Mouse (Mus musculus) C2C12 (cell line): Measurements from ENCODE around the gene Phactr1. TPM values are rescaled to one million over a fixed set of nuclear protein-coding genes. Genes with fewer than 3 reads are reported as not detected.

Source experiments
- H3K27me3 ChIP-seq: one replicate; pipeline ENCODE4 v1.6.1; 2011; ENCODE audit not compliant: control insufficient read depth, insufficient read depth, insufficient read length
- H3K36me3 ChIP-seq: one replicate; pipeline ENCODE4 v1.6.1; 2011; ENCODE audit not compliant: control insufficient read depth, insufficient read depth
- H3K4me3 ChIP-seq: one replicate; pipeline ENCODE4 v1.5.1; 2011; ENCODE audit warnings: mild to moderate bottlenecking, control low read depth; ENCODE audit not compliant: poor library complexity, insufficient read depth, severe bottlenecking
- H3K79me2 ChIP-seq: one replicate; pipeline ENCODE4 v1.6.1; 2011; ENCODE audit not compliant: control insufficient read depth, insufficient read depth
- H3K79me3 ChIP-seq: one replicate; pipeline ENCODE4 v1.6.1; 2011; ENCODE audit warnings: low read depth, control low read depth
- H3ac ChIP-seq: one replicate; pipeline ENCODE3; 2011; ENCODE audit warnings: low read depth; ENCODE audit not compliant: control insufficient read depth, insufficient read length
- CEBPB ChIP-seq: IDR thresholded peaks from one replicate; pipeline ENCODE4 v1.6.1; 2011; ENCODE audit warnings: low read depth, mild to moderate bottlenecking, control low read depth, moderate library complexity
- CTCF ChIP-seq: IDR thresholded peaks from one replicate; pipeline ENCODE4 v1.5.1; 2011; ENCODE audit not compliant: control insufficient read depth, insufficient read depth, insufficient read length
- FOSL1 ChIP-seq: IDR thresholded peaks from one replicate; pipeline ENCODE4 v1.8.0; 2011; ENCODE audit warnings: mild to moderate bottlenecking, low read length; ENCODE audit not compliant: poor library complexity, insufficient read depth, severe bottlenecking
- MAX ChIP-seq: IDR thresholded peaks from one replicate; pipeline ENCODE4 v1.6.1; 2011; ENCODE audit warnings: mild to moderate bottlenecking, control low read depth
- MYOD1 ChIP-seq: IDR thresholded peaks from one replicate; pipeline ENCODE4 v1.6.1; 2011; ENCODE audit warnings: low read depth; ENCODE audit not compliant: control insufficient read depth, insufficient read length
- MYOG ChIP-seq: IDR thresholded peaks from one replicate; pipeline ENCODE4 v1.6.1; 2011; ENCODE audit not compliant: control insufficient read depth, insufficient read length; ENCODE audit errors: extremely low read depth
- USF1 ChIP-seq: IDR thresholded peaks from one replicate; pipeline ENCODE4 v1.6.1; 2011; ENCODE audit warnings: low read depth, mild to moderate bottlenecking, control low read depth, moderate library complexity
- polyA plus RNA-seq: library from polyadenylated mRNA; unstranded; fragments of >200 nt; fragmentation: generic; extraction: Trizol; gene quantifications from one replicate; pipeline ENCODE4 v1.2.1, GENCODE M21; 2012; ENCODE audit warnings: missing spikeins

Gene Phactr1
- polyA plus RNA-seq, 1 experiment = 0.05 TPM

GRCm38 (mm10) chr13:43112707-43113106 lies 432.3 kb downstream of the Phactr1 start:
- H3K27me3 ChIP-seq = peaks cover 18% of the 10 kb centered on the region
- no peak for TF ChIP-seq MYOD1
- TF ChIP-seq CEBPB = no peak
- no peak for TF ChIP-seq MYOG
- TF ChIP-seq MAX = no peak
- no peak for TF ChIP-seq FOSL1
- no peak for TF ChIP-seq CTCF
- TF ChIP-seq USF1 = no peak
- H3K79me2 ChIP-seq = no peaks in the 10 kb centered on the region
- H3ac ChIP-seq = no peak overlapping the region
- no peaks in the 10 kb centered on the region for H3K36me3 ChIP-seq
- no peak overlapping the region for H3K4me3 ChIP-seq
- no peaks in the 10 kb centered on the region for H3K79me3 ChIP-seq

GRCm38 (mm10) chr13:43113141-43113540 lies 432.7 kb downstream of the Phactr1 start:
- Histone ChIP-seq H3ac (no peak overlapping the region), H3K4me3 (no peak overlapping the region), H3K79me3 (no peaks in the 10 kb centered on the region), H3K27me3 (peaks cover 22% of the 10 kb centered on the region), H3K79me2 (no peaks in the 10 kb centered on the region), H3K36me3 (no peaks in the 10 kb centered on the region)
- no peak for TF ChIP-seq FOSL1
- TF ChIP-seq MAX = no peak
- TF ChIP-seq USF1 = no peak
- no peak for TF ChIP-seq CEBPB
- no peak for TF ChIP-seq MYOG
- no peak for TF ChIP-seq CTCF
- no peak for TF ChIP-seq MYOD1

DNA sequence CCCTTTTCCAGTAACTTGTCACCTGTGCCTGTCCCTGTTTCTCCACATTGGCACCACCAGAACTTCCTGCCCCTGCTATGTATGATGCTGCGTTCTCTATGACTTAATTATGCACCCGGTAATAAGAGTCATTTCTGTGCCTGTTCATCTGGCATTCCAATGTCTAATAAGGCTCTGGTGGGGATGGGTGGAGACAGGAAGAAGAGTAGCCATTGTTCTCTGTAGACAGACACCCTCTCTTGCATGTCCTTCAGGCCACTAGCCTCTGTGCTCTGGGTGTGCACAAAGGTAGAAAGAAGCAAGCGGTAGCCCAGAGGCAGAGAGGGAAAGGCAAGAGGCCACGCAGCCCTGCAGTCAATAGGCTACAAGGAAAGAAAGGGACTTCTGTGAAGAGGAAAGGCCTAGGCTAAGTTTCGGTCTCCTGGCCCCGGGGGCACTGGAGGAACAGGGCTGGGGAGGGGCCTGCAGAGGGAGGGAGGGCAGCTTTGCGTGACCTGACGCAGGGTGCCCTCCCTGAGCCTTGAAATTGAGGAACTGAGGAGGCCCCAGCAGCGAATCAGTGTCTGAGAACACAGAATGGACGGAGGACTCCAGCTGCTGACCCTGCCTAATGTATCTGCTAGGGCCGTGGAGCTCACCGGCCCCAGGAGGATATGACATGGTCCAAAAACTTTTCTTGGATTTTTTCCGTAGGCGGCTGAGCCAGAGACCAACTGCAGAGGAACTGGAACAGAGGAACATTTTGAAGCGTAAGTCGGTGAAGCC lies 442.1 kb downstream of the Phactr1 start:
- Histone ChIP-seq H3K79me3 (no peaks in the 10 kb centered on the region), H3ac (no peak overlapping the region), H3K27me3 (peaks cover 11% of the 10 kb centered on the region), H3K79me2 (no peaks in the 10 kb centered on the region), H3K36me3 (no peaks in the 10 kb centered on the region), H3K4me3 (no peak overlapping the region)
- no peak for TF ChIP-seq USF1
- no peak for TF ChIP-seq MAX
- no peak for TF ChIP-seq FOSL1
- no peak for TF ChIP-seq MYOG
- TF ChIP-seq CTCF = no peak
- no peak for TF ChIP-seq MYOD1
- TF ChIP-seq CEBPB = no peak

GRCm38 (mm10) chr13:43123895-43124682 lies 443.7 kb downstream of the Phactr1 start:
- TF ChIP-seq MYOG = no peak
- no peak for TF ChIP-seq USF1
- TF ChIP-seq CTCF = no peak
- TF ChIP-seq FOSL1 = no peak
- no peak for TF ChIP-seq MAX
- TF ChIP-seq CEBPB = no peak
- no peak for TF ChIP-seq MYOD1
- Histone ChIP-seq H3K79me2 (no peaks in the 10 kb centered on the region), H3K4me3 (no peak overlapping the region), H3K79me3 (no peaks in the 10 kb centered on the region), H3K27me3 (peaks cover 6% of the 10 kb centered on the region), H3K36me3 (no peaks in the 10 kb centered on the region), H3ac (no peak overlapping the region)

- H3K79me3 ChIP-seq = no peaks in the 10 kb centered on the region
- no peak overlapping the region for H3ac ChIP-seq
- H3K27me3 ChIP-seq = peaks cover 9% of the 10 kb centered on the region
- TF ChIP-seq MAX (no peak), USF1 (no peak), CEBPB (no peak), MYOG (no peak), CTCF (no peak), MYOD1 (no peak), FOSL1 (no peak)
- H3K4me3 ChIP-seq = no peak overlapping the region
- H3K36me3 ChIP-seq = no peaks in the 10 kb centered on the region
- H3K79me2 ChIP-seq = no peaks in the 10 kb centered on the region
Measured at GRCm38 (mm10) chr13:43124683-43125074, 444.3 kb downstream of the Phactr1 start.
